Mouse (Mus musculus) lung, embryonic 15.5 days (tissue): ENCODE results near the gene Ppp1r18. TPM values are rescaled to one million over a fixed set of nuclear protein-coding genes. Genes with fewer than 3 reads are reported as not detected.

Source experiments
- ATAC-seq: fragments of 200-750 bp; cut with Nextera tagmentation; 2 replicates; pipeline ENCODE4 v1.8.0; 2017; ENCODE audit warnings: moderate number of reproducible peaks, borderline replicate concordance; ENCODE audit not compliant: low FRiP score, low TSS enrichment; ENCODE audit errors: extremely low read depth
- H3K27ac ChIP-seq: fragments of 300-500 bp; sonication (generic); 2 replicates; pipeline ENCODE4 v1.5.1; 2015; ENCODE audit warnings: moderate library complexity, mild to moderate bottlenecking, inconsistent platforms
- H3K27me3 ChIP-seq: fragments of 300-500 bp; sonication (generic); 2 replicates; pipeline ENCODE4 v1.6.1; 2015; ENCODE audit warnings: inconsistent platforms
- H3K36me3 ChIP-seq: fragments of 300-500 bp; sonication (generic); 2 replicates; pipeline ENCODE4 v1.6.1; 2015; ENCODE audit warnings: inconsistent platforms
- H3K4me1 ChIP-seq: fragments of 300-500 bp; sonication (generic); 2 replicates; pipeline ENCODE4 v1.6.1; 2015; ENCODE audit warnings: inconsistent platforms
- H3K4me2 ChIP-seq: fragments of 300-500 bp; sonication (generic); 2 replicates; pipeline ENCODE4 v1.6.1; 2015; ENCODE audit warnings: inconsistent platforms, mild to moderate bottlenecking, moderate library complexity
- H3K4me3 ChIP-seq: fragments of 300-500 bp; sonication (generic); 2 replicates; pipeline ENCODE4 v1.5.1; 2015; ENCODE audit warnings: mild to moderate bottlenecking, inconsistent platforms
- H3K9ac ChIP-seq: fragments of 300-500 bp; sonication (generic); 2 replicates; pipeline ENCODE4 v1.6.1; 2015; ENCODE audit warnings: inconsistent platforms
- H3K9me3 ChIP-seq: fragments of 300-500 bp; sonication (generic); 2 replicates; pipeline ENCODE4 v1.6.1; 2016; ENCODE audit warnings: inconsistent platforms
- WGBS: fragments of 180-500 bp; shearing (Covaris S2); methylation state at CpG from one replicate; pipeline ENCODE4 v1.1.7; 2015; 5-methylcytosine and 5-hydroxymethylcytosine counted together
- polyA plus RNA-seq: library from polyadenylated mRNA; unstranded; fragments of >200 nt; fragmentation: Nextera tagmentation; extraction: Ambion mirVana; gene quantifications from 2 replicates; pipeline ENCODE4 v1.2.1, GENCODE M21; 2015

Gene Ppp1r18
- polyA plus RNA-seq, 1 experiment from 2014 or later: 23.4 TPM

DNA sequence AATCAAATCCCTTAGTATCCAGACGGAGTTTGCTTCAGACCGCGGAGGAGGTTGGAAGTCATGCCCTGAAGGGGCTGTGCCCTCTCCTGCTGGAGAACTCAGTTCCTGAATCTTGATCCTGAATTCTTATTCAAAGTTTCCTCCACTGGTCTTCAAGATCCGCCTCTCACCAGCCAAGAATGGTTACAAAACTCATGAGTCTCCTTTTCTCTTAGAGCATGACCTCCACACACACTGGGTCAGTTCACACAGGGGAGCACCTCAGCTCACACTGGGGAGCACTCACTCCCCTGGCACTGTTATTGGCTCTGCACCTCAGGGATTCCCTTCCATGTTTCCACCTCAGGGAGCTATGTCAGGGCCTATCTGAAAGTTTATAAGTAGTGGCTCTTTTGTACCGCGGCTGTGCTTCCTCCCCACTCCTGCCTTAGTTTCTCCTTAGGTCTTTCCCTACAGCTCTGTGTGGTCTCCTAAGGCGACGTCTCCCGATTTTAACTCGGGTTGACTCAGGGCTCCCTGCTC, 500 bp upstream of the Ppp1r18 start:
- peak overlapping the region; percentile 73 for H3K4me3 ChIP-seq
- peaks cover 42% of the 10 kb centered on the region for H3K4me1 ChIP-seq
- ATAC-seq: no peak
- peak overlapping the region; percentile 90 for H3K4me2 ChIP-seq
- H3K27ac ChIP-seq: peak overlapping the region; percentile 99
- H3K9me3 ChIP-seq: no peaks in the 10 kb centered on the region
- no peaks in the 10 kb centered on the region for H3K27me3 ChIP-seq
- H3K9ac ChIP-seq: peak overlapping the region; percentile 79
- 22% methylated on average over 10 of the region's 10 CpGs for WGBS
- no peaks in the 10 kb centered on the region for H3K36me3 ChIP-seq

DNA sequence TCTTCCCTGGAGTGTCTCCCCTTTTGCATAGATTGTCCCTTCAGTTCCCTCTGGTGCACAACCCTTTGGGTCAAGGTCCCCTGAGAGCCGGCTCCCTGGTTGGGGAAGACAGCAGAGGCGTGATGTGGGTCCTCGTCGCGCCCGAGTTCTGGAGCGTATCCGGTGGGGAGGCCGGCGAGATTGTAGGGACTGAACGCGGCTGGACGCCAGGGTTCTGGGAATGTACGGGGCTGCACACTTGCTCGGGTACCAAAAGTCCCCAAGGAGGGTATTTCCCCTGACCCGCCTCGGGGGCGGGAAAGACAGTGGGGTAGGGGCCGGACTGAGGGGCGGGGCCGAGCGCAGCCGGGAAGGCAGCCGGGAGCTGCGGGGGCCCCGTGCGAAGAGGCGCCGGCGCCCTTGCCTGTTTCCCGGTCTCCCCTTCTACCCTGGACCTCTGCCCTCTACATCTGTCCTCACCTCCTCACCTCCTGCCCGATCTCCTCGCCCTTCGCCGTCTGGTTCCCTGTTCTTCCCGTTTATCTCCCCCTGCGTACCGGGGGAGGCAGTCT, 963 bp downstream of the Ppp1r18 start:
- H3K4me1 ChIP-seq: peaks cover 47% of the 10 kb centered on the region
- peak; percentile 66 for ATAC-seq

DNA sequence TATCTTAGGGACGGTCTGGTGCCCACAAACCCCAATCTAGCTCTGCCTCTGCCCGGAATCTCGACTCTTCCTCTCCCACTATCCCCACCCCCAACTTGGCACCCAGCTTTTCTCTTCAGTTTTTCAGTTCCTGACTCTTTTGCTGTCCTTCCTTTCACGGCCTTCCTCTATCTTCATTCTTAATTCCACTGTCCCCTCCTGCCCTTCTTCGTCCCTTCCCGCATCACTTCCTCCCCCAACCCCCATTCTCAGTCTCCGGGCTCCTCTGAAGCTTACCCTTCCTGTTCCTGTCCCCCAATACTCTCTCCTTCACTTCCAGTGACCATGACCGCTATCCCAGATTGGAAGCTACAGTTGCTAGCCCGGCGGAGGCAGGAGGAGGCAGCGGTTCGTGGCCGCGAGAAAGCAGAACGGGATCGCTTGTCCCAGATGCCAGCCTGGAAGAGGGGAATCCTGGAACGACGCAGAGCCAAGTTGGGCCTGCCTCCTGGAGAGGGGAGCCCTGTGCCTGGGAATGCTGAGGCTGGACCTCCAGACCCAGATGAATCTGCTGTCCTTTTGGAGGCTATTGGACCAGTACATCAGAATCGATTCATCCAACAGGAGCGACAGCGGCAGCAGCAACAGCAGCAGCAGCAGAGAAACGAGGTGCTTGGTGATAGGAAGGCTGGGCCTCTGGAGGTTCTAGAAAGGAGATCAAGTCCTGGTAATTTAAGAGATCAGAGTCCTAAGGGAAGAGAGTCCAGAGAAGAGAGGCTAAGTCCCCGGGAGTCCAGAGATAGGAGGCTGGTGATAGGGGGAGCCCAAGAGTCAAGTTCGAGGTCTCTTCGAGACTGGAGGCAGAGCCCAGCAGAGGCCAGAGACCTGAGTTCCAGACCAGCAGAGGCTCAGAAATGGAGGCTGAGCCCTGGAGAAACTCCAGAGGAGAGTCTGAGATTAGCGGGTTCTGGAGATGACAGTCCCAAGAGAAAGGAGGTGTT, 1.8 kb downstream of the Ppp1r18 start:
- Histone ChIP-seq H3K9me3 (no peaks in the 10 kb centered on the region), H3K36me3 (peaks cover 5% of the 10 kb centered on the region), H3K4me2 (peak overlapping the region; percentile 90), H3K9ac (peak overlapping the region; percentile 79), H3K27me3 (no peaks in the 10 kb centered on the region), H3K27ac (peak overlapping the region; percentile 99), H3K4me3 (peak overlapping the region; percentile 73), H3K4me1 (peaks cover 46% of the 10 kb centered on the region)
- no peak for ATAC-seq
- WGBS: 4% methylated on average over 26 of the region's 26 CpGs

More for the DNA sequence above, 963 bp downstream of the Ppp1r18 start:
- under 1% methylated on average over 38 of the region's 38 CpGs for WGBS
- H3K27me3 ChIP-seq: no peaks in the 10 kb centered on the region
- H3K36me3 ChIP-seq: peaks cover 4% of the 10 kb centered on the region
- peak overlapping the region; percentile 73 for H3K4me3 ChIP-seq
- peak overlapping the region; percentile 79 for H3K9ac ChIP-seq
- peak overlapping the region; percentile 90 for H3K4me2 ChIP-seq
- no peaks in the 10 kb centered on the region for H3K9me3 ChIP-seq
- peak overlapping the region; percentile 99 for H3K27ac ChIP-seq

DNA sequence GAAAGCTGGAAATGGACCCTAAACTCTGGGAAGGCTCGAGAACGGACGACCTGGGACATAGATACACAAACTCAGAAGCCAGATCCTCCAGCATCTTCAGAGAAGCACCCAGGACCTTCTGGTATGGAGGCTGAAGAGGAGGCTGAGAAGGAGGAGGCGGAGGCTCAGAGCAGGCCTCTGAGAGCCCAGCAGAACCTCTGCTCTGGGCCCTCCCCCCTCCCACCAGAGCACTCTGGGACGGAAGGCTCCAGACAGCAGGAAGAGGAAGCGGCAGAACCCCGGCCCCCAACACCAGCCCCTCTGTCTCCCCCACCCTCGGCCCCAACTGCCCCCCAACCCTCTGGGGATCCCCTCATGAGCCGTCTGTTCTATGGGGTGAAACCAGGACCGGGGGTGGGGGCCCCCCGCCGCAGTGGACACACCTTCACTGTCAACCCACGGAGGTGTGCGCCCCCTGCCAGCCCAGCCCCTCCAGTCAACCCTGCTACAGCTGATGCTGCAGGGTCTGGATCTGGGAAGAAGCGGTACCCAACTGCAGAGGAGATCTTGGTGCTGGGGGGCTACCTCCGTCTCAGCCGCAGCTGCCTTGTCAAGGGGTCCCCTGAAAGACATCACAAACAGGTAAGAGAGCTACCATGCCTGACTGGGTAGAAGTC, 2.9 kb downstream of the Ppp1r18 start:
- Histone ChIP-seq H3K27ac (peak overlapping the region; percentile 99), H3K36me3 (peaks cover 5% of the 10 kb centered on the region), H3K9me3 (no peaks in the 10 kb centered on the region), H3K9ac (peak overlapping the region; percentile 79), H3K4me3 (peak overlapping the region; percentile 73), H3K4me1 (peaks cover 52% of the 10 kb centered on the region), H3K4me2 (peak overlapping the region; percentile 90), H3K27me3 (no peaks in the 10 kb centered on the region)
- WGBS: 17% methylated on average over 17 of the region's 17 CpGs
- ATAC-seq: no peak

DNA sequence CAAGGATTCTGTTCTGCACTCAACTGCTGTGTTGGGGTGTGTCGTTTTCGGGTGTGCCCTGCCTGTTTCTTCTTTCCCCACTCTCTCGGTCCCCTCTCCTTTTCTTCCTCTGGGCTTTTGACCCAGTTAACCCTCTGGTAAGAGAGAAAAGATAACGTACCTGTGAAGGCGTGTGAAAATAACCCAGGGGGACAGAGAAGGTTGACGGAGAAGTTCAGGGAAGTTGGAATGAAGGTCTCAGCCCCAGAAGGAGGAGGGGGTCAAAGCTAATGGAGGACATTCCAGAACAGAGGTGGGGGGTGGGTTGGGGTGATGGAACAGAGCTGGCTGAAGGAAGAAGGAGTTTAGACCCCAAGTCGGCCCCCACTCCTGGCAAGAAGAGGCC, 3.6 kb downstream of the Ppp1r18 start:
- Histone ChIP-seq H3K9ac (peak overlapping the region; percentile 79), H3K4me3 (peak overlapping the region; percentile 73), H3K27ac (peak overlapping the region; percentile 99), H3K36me3 (peaks cover 6% of the 10 kb centered on the region), H3K9me3 (no peaks in the 10 kb centered on the region), H3K4me1 (peaks cover 57% of the 10 kb centered on the region), H3K4me2 (peak overlapping the region; percentile 90), H3K27me3 (no peaks in the 10 kb centered on the region)
- 2% methylated on average over 7 of the region's 7 CpGs for WGBS
- ATAC-seq: no peak

DNA sequence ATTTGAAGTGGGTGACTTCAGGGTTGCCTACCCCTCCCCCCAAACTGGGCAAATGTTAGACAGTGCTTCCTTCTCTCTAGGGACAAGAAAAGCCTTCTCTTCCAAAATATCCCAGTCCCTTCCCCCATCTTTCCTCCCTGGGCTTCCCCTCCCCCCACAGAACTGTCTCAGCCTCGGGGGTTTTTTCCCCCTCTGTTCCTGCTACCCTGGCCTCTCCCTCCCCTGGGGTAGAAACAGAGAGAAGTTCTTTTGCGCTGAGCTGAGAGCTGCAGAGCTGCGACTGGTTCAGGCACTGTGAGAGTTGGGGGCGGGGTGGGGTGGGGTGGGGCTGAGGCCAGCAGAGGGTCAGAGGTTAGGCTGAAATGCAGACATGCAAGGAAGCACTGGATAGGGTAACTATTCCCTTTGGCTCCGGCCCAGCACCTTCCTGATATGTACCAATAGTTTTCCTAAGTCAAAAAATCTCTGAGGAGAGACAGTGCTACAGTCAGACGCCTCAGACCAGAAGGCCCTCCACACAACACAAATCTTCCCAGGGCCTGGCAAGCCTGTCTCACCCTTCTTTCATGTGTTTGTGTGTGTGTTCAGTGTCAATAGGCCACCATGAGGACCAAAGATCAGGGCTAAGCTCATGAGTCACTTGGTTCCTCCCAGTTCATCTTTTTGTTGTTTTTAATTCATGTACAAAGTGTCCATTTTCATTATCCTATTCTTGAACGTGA, 4.1 kb downstream of the Ppp1r18 start:
- under 1% methylated on average over 7 of the region's 7 CpGs for WGBS

DNA sequence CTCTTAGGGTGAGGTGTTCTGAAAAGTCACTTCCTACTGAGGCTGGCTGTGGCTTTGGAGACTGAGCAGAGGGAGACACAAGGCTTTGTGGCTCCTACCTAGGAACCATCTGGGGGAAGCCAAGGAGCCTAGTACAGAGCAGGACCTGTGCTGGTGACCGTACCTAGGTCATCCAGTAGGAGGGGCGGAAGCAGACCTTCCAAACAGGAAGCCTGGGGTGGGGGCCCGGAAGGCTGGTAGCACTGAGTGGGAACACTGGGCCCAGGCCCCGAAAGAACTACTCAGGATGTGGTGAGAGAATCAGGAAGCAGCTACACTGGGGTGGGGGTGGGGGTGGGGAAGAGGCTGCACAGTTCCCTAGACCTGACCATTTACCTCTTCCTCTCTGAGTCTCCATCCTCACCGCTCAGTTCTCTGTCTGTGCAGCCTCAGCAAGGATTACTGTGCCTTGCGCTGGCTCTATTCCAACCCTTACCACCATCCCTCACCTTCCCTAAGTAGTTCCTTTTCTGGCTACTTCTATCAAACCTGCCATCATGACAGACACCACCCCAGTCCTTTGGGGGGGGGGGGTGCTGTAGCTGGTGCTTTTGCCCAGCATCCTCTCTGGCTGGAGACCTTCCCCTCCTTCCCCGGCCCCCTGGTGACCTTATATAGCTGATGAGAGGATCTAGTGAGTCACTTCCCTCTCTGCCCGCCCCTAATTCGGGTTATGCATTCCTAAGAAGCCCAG, 4.9 kb downstream of the Ppp1r18 start:
- Histone ChIP-seq H3K4me3 (peak overlapping the region; percentile 73), H3K9me3 (no peaks in the 10 kb centered on the region), H3K4me1 (peaks cover 51% of the 10 kb centered on the region), H3K36me3 (peaks cover 19% of the 10 kb centered on the region), H3K9ac (peak overlapping the region; percentile 79), H3K4me2 (peak overlapping the region; percentile 90), H3K27me3 (no peaks in the 10 kb centered on the region), H3K27ac (peak overlapping the region; percentile 99)
- WGBS: 34% methylated on average over 9 of the region's 9 CpGs
- peak; percentile 9; the same call in 1 of the 2 replicates for ATAC-seq

More for the DNA sequence above, 4.1 kb downstream of the Ppp1r18 start:
- Histone ChIP-seq H3K4me3 (peak overlapping the region; percentile 73), H3K9me3 (no peaks in the 10 kb centered on the region), H3K27ac (peak overlapping the region; percentile 99), H3K9ac (peak overlapping the region; percentile 79), H3K4me2 (peak overlapping the region; percentile 90), H3K36me3 (peaks cover 11% of the 10 kb centered on the region), H3K27me3 (no peaks in the 10 kb centered on the region), H3K4me1 (peaks cover 56% of the 10 kb centered on the region)
- ATAC-seq: 0 out of 2 replicates have a peak, but pooled peaks have one; percentile 4

DNA sequence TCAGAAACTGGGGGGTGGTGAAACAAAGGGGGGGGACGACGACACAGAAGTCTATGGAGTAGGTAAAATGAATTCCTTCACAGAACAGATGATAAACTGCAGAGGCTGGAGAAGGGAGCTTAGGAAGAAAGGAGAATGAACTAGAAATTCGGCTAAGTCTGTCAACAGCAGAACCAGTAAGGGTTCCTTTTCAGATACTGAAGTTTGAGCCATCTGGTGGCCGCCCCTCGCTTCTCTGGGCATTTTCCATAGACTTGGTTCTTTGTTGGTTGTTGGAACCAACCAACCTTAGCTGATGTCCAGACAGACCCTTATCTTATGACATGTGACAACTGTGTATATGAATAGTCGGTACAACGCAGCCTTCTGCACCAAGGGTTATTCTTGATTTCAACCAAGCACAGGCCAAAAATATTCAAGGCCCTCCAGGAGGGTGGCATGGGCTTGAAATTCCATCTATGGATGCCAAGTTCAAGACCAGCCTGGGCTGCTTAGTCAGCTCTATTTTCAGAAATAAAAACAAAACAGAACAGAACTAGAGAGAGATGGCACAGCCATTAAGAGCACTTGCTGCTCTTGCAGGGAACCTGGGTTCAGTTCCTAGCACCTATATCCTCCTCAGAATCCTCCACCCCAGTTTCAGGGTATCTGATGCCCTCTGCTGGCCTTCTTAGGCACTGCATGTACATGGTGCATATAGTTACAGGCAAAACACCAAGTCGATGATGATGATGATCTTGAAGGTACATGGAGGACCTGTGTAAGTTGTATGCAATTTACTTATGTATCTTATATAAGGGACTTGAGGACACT, 5.7 kb downstream of the Ppp1r18 start:
- WGBS: 68% methylated on average over 8 of the region's 8 CpGs
- ATAC-seq: no peak
- H3K9ac ChIP-seq: peak overlapping the region; percentile 79
- no peaks in the 10 kb centered on the region for H3K27me3 ChIP-seq
- H3K4me3 ChIP-seq: peak overlapping the region; percentile 73
- peak overlapping the region; percentile 90 for H3K4me2 ChIP-seq
- peaks cover 51% of the 10 kb centered on the region for H3K4me1 ChIP-seq
- peak overlapping the region; percentile 99 for H3K27ac ChIP-seq
- H3K36me3 ChIP-seq: peaks cover 24% of the 10 kb centered on the region
- H3K9me3 ChIP-seq: no peaks in the 10 kb centered on the region

DNA sequence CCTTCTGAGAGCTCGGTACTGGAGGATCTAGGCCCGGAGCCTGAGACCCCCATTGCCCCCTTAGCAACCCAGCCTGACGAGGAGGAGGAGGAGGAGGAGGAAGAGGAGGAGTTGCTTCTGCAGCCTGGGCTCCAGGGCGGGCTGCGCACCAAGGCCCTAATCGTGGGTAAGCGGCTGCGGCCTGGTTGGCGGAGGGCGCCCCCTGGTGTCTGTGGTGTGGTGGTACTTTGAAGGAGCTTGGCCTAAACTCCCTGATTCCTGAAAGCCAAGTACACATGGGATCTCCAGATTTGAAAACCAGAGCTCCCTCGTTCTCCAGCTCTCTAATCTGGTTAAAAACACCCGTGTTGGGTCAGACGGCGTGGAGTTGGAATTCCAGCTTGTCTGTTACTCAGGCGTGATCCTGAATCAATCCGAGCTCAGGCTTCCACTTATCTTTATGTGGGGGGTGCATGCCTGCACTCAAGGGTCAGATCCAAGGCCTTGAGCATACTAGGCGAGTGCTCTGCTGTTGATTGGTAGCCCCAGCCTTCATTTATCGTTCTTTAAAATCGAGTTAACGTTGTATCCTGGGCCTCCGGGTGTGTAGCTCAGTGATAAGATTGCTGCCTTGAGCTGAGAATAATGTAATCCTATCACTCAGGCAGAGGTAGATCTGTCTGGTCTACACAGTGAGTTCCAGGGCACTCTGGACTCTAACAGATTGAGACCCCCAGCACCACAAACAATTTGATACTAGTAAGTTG, 8.6 kb downstream of the Ppp1r18 start:
- 28% methylated on average over 21 of the region's 21 CpGs for WGBS
- Histone ChIP-seq H3K9ac (peak overlapping the region; percentile 22; the same call in 1 of the 2 replicates), H3K4me1 (peaks cover 35% of the 10 kb centered on the region), H3K27ac (no peak overlapping the region; the same call in 1 of the 2 replicates), H3K9me3 (no peaks in the 10 kb centered on the region), H3K4me2 (peak overlapping the region; percentile 46), H3K4me3 (0 out of 2 replicates have a peak overlapping the region, but pooled peaks have one; percentile 2), H3K36me3 (peaks cover 30% of the 10 kb centered on the region), H3K27me3 (no peaks in the 10 kb centered on the region)
- peak; percentile 23; the same call in 1 of the 2 replicates for ATAC-seq
